Mouse (Mus musculus) E14TG2a.4 (cell line): ENCODE data around the gene Ace.

Source experiments
- CTCF ChIP-seq: conservative IDR thresholded peaks from 2 replicates; pipeline ENCODE4 v1.5.1; 2014; ENCODE audit warnings: low read length
- NANOG ChIP-seq: IDR thresholded peaks from 2 replicates; pipeline ENCODE4 v1.6.1; 2014; ENCODE audit warnings: borderline replicate concordance, low read length, mixed read lengths
- POU5F1 ChIP-seq: IDR thresholded peaks from 2 replicates; pipeline ENCODE4 v1.6.1; 2014; ENCODE audit warnings: low read length, borderline replicate concordance

DNA sequence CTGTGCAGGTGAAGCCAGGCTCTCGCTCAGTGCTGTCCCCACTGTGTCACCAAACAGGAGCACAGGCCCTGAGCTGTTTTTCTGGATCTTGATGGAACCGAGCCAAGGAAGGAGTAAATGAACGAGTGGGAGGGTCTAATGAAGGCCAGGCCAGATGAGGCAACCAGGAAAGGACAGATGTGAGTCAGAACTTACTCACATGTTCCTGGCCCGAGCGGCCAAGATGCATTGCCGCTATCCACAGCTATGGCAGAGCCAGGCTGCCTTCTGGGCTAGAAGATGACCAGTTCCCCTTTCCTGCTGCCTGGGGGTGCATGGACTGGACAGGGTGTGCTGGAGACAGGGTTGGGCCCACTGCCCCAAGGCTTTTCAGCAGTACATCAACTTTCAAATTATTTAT is 14.3 kb upstream of the Ace start:
- TF ChIP-seq CTCF (no peak), POU5F1 (no peak), NANOG (no peak)
